Mouse (Mus musculus) cerebral cortex, adult 2 months (tissue): ENCODE data around the gene Lpin1.

Source experiments
- whole genome bisulfite sequencing: fragments of 180-500 bp; shearing (Covaris S2); methylation state at CpG from one replicate; pipeline ENCODE4 v1.1.7; 2018; 5-methylcytosine and 5-hydroxymethylcytosine counted together

Gene Lpin1

GRCm38 (mm10) chr12:16577665-16578233 lies 33.0 kb downstream of the Lpin1 start:
- WGBS, result 59% methylated on average over 9 of the region's 9 CpGs

GRCm38 (mm10) chr12:16571278-16571677 lies 39.5 kb downstream of the Lpin1 start:
- WGBS, result 88% methylated on average over 10 of the region's 10 CpGs

GRCm38 (mm10) chr12:16570371-16571060 lies 40.2 kb downstream of the Lpin1 start:
- 88% methylated on average over 10 of the region's 10 CpGs for WGBS

GRCm38 (mm10) chr12:16568936-16569650 lies 41.7 kb downstream of the Lpin1 start:
- 54% methylated on average over 11 of the region's 11 CpGs for WGBS

GRCm38 (mm10) chr12:16568496-16568895 lies 42.3 kb downstream of the Lpin1 start:
- 28% methylated on average over 4 of the region's 4 CpGs for WGBS

- 79% methylated on average over 6 of the region's 6 CpGs for WGBS
These were observed 42.7 kb downstream of the Lpin1 start for GRCm38 (mm10) chr12:16568090-16568489.

- 69% methylated on average over 9 of the region's 9 CpGs for WGBS
These were observed 47.3 kb downstream of the Lpin1 start for GRCm38 (mm10) chr12:16563427-16563826.

GRCm38 (mm10) chr12:16562647-16563046 lies 48.1 kb downstream of the Lpin1 start:
- 96% methylated on average over 10 of the region's 10 CpGs for WGBS

- 83% methylated on average over 8 of the region's 8 CpGs for WGBS
These were observed 48.6 kb downstream of the Lpin1 start for GRCm38 (mm10) chr12:16562181-16562580.

- 45% methylated on average over 4 of the region's 4 CpGs for WGBS
These were observed 53.5 kb downstream of the Lpin1 start for GRCm38 (mm10) chr12:16557271-16557670.

GRCm38 (mm10) chr12:16554171-16554570 lies 56.6 kb downstream of the Lpin1 start:
- 74% methylated on average over 8 of the region's 8 CpGs for WGBS

- 78% methylated on average over 13 of the region's 13 CpGs for WGBS
These were observed 58.5 kb downstream of the Lpin1 start for GRCm38 (mm10) chr12:16552108-16552771.

- 37% methylated on average over 12 of the region's 12 CpGs for WGBS
These were observed 59.7 kb downstream of the Lpin1 start for GRCm38 (mm10) chr12:16550983-16551454.

GRCm38 (mm10) chr12:16548824-16549375 lies 61.9 kb downstream of the Lpin1 start:
- WGBS, result 92% methylated on average over 12 of the region's 12 CpGs

- 54% methylated on average over 5 of the region's 5 CpGs for WGBS
These were observed 69.2 kb downstream of the Lpin1 start for GRCm38 (mm10) chr12:16541606-16542005.

- 89% methylated on average over 8 of the region's 8 CpGs for whole genome bisulfite sequencing
These were observed 70.1 kb downstream of the Lpin1 start for GRCm38 (mm10) chr12:16540712-16541111.

GRCm38 (mm10) chr12:16539965-16540661 lies 70.7 kb downstream of the Lpin1 start:
- WGBS, result 92% methylated on average over 5 of the region's 5 CpGs

- WGBS, result 16% methylated on average over 4 of the region's 4 CpGs
These were observed 77.4 kb downstream of the Lpin1 start for GRCm38 (mm10) chr12:16533331-16533828.

- WGBS, result 46% methylated on average over 7 of the region's 7 CpGs
These were observed 77.9 kb downstream of the Lpin1 start for GRCm38 (mm10) chr12:16532860-16533230.

GRCm38 (mm10) chr12:16531956-16532859 lies 78.6 kb downstream of the Lpin1 start:
- 59% methylated on average over 15 of the region's 15 CpGs for WGBS
